In the genomic region with DNA sequence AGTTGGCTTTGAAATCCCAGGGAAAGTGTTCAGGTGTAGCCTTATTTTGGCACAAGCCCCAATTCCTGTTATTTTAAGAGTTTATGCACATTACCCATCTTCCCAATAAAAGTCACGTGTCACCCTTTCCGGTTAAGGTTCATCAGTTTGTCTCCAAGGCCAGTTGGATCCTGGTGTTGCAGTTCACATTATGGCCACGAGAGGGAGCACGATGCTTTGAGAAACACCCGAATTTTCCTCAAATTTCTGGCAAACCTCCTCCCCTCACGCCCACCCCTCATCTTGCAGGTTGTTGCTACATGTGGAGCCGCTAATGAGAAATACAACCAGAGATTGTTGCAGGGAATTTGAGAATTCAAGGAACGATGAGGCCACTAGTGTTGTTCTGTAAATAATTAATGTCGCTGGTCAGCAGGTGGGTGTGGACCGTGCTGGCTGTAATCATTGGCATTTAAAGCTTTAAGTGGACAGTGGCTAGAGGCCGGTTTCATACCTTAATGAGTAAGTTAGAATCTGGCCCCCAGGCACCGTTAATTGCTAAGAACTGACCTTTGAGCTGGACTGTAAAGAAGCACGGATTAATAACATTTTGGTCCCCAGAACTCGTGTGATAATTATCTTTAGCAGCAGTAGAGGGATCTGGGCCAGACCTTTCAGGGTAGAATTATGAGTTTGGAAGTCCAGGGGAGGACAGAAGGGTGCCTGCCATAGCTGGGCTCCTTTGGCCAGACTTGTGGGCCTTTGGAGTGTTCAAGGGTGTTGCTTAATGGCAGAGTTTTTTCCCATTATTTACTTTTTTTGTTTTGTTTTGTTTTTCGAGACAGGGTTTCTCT, we compare ENCODE assay signal across 8 mouse cellular contexts. TPM values are rescaled to one million over a fixed set of nuclear protein-coding genes. Genes with fewer than 3 reads are reported as not detected.
DNase-seq lines count a peak whose midpoint lies in the region; ATAC-seq and TF ChIP-seq lines count a peak whose summit lies in the region.

No protein-coding gene starts in this region.

- peak; percentile 95 for TF ChIP-seq CTCF in kidney, postnatal 0 days (IDR thresholded peaks at IDR 0.05; ENCODE audit: low read depth)
- peak; percentile 84 for TF ChIP-seq CTCF in testis, adult 2 months (IDR thresholded peaks at IDR 0.05; ENCODE audit: control insufficient read depth, insufficient read depth, insufficient replicate concordance, low read depth, low read length)

- H3K4me3 ChIP-seq in heart, embryonic 12.5 days, result no peak overlapping the region
- H3K4me3 ChIP-seq in kidney, postnatal 0 days (replicated peaks; ENCODE audit: low read depth, low read length), result no peak overlapping the region
- H3K4me3 ChIP-seq in liver, embryonic 11.5 days (ENCODE audit: low read depth, low read length), result peak overlapping the region; percentile 17; the same call in 1 of the 2 replicates
- H3K4me3 ChIP-seq in testis, adult 2 months (ENCODE audit: control insufficient read depth, low read depth, low read length), result no peak overlapping the region

- no peak overlapping the region for H3K9ac ChIP-seq in heart, embryonic 12.5 days
- H3K9ac ChIP-seq in kidney, postnatal 0 days (ENCODE audit: low read depth, low read length), result no peak overlapping the region
- no peak overlapping the region for H3K9ac ChIP-seq in liver, embryonic 11.5 days (ENCODE audit: low read depth, low read length)

- DNase-seq in B cell, adult 2 months, result peak; percentile 60 to 62
- peak; percentile 66 for DNase-seq in adrenal gland, postnatal 25 days
- DNase-seq in kidney, postnatal 0 days (ENCODE audit: low spot score), result peak; percentile 71
- DNase-seq in liver, embryonic 11.5 days (ENCODE audit: low spot score), result peak; percentile 61
- peak; percentile 88 for DNase-seq in neural tube, embryonic 10.5 days (ENCODE audit: extremely low spot score, low spot score)

- peak overlapping the region; percentile 60 for H3K4me2 ChIP-seq in heart, embryonic 12.5 days
- peak overlapping the region; percentile 34; the same call in 1 of the 2 replicates for H3K4me2 ChIP-seq in kidney, postnatal 0 days (ENCODE audit: low read length)
- H3K4me2 ChIP-seq in liver, embryonic 11.5 days, result peak overlapping the region; percentile 60

- no peaks in the 10 kb centered on the region for H3K4me1 ChIP-seq in heart, embryonic 12.5 days (replicated peaks)
- H3K4me1 ChIP-seq in kidney, postnatal 0 days (replicated peaks; ENCODE audit: insufficient read depth, low read length), result 0 out of 2 replicates have a peak, but pooled peaks cover 5% of the 10 kb centered on the region
- no peaks in the 10 kb centered on the region for H3K4me1 ChIP-seq in liver, embryonic 11.5 days (replicated peaks; ENCODE audit: control insufficient read depth, insufficient read depth, low read length)
- H3K4me1 ChIP-seq in testis, adult 2 months (ENCODE audit: control insufficient read depth, insufficient read depth, low read length), result peaks cover 8% of the 10 kb centered on the region

- H3K36me3 ChIP-seq in heart, embryonic 12.5 days, result no peaks in the 10 kb centered on the region
- H3K36me3 ChIP-seq in kidney, postnatal 0 days (ENCODE audit: insufficient read depth, low read length), result no peaks in the 10 kb centered on the region
- H3K36me3 ChIP-seq in liver, embryonic 11.5 days (ENCODE audit: control insufficient read depth, insufficient read depth, low read length), result no peaks in the 10 kb centered on the region
- no peaks in the 10 kb centered on the region for H3K36me3 ChIP-seq in testis, adult 2 months (ENCODE audit: control insufficient read depth, insufficient read depth, low read length)

- peaks cover 26% of the 10 kb centered on the region for H3K27me3 ChIP-seq in heart, embryonic 12.5 days (replicated peaks)
- no peaks in the 10 kb centered on the region for H3K27me3 ChIP-seq in kidney, postnatal 0 days (ENCODE audit: insufficient read depth, low read length)
- peaks cover 3% of the 10 kb centered on the region; the same call in 1 of the 2 replicates for H3K27me3 ChIP-seq in liver, embryonic 11.5 days (replicated peaks; ENCODE audit: control insufficient read depth, insufficient read depth, low read length)
- no peaks in the 10 kb centered on the region for H3K27me3 ChIP-seq in testis, adult 2 months (ENCODE audit: control insufficient read depth, insufficient read depth, low read length)

- ATAC-seq in erythroblast, adult 5-6 weeks (replicated peaks; ENCODE audit: low FRiP score, poor library complexity, severe bottlenecking), result peak; percentile 44; the same call in 1 of the 2 replicates
- ATAC-seq in heart, embryonic 12.5 days (ENCODE audit: insufficient number of reproducible peaks, low FRiP score), result no peak
- ATAC-seq in kidney, postnatal 0 days (replicated peaks; ENCODE audit: low FRiP score, low read depth), result peak; percentile 71
- no peak for ATAC-seq in liver, embryonic 11.5 days (replicated peaks; ENCODE audit: low FRiP score)

- no peak overlapping the region for H3K27ac ChIP-seq in heart, embryonic 12.5 days (ENCODE audit: poor library complexity, severe bottlenecking)
- no peak overlapping the region for H3K27ac ChIP-seq in kidney, postnatal 0 days
- no peak overlapping the region for H3K27ac ChIP-seq in liver, embryonic 11.5 days (ENCODE audit: low read depth, low read length)
- no peak overlapping the region for H3K27ac ChIP-seq in testis, adult 2 months (ENCODE audit: control insufficient read depth, insufficient read depth, low read depth, low read length)

- H3K9me3 ChIP-seq in heart, embryonic 12.5 days (replicated peaks), result peaks cover 6% of the 10 kb centered on the region
- no peaks in the 10 kb centered on the region; the same call in 1 of the 2 replicates for H3K9me3 ChIP-seq in kidney, postnatal 0 days (replicated peaks; ENCODE audit: low read length)
- H3K9me3 ChIP-seq in liver, embryonic 11.5 days (ENCODE audit: control insufficient read depth, low read length), result no peaks in the 10 kb centered on the region

- 21% methylated on average over 15 of the region's 15 CpGs for WGBS in heart, embryonic 12.5 days
- 11% methylated on average over 15 of the region's 15 CpGs for WGBS in kidney, postnatal 0 days
- 19% methylated on average over 15 of the region's 15 CpGs for WGBS in liver, embryonic 11.5 days

- no peak for TF ChIP-seq POLR2A in testis, adult 2 months (IDR thresholded peaks at IDR 0.05; ENCODE audit: control insufficient read depth, low read depth, low read length)

RNA-seq across cellular contexts. Expression of gene Ppp4r2, which starts 49.2 kb away (rescaled TPM):
- total RNA-seq in adrenal gland, postnatal 25 days (2021), result 71.3 and 86.9 TPM in 2 replicates
- total RNA-seq in erythroblast, adult 5-6 weeks (2015; ENCODE audit: low replicate concordance), result 20.6 and 21.3 TPM in 2 replicates
- 46.5 and 49.8 TPM in 2 replicates for total RNA-seq in erythroblast, adult 5-6 weeks (2017; ENCODE audit: low replicate concordance)
- 16.1 and 18.5 TPM in 2 replicates for polyA plus RNA-seq in heart, embryonic 12.5 days (2016; fragmentation: Nextera tagmentation; extraction: Ambion mirVana)
- 15.1 and 16.4 TPM in 2 replicates for polyA plus RNA-seq in kidney, postnatal 0 days (2015; fragmentation: Nextera tagmentation; extraction: Ambion mirVana)
- polyA plus RNA-seq in liver, embryonic 11.5 days (2014; fragmentation: Nextera tagmentation; extraction: Ambion mirVana), result 25.0 and 26.5 TPM in 2 replicates
- 38.9 and 43.6 TPM in 2 replicates for polyA plus RNA-seq in testis, adult 2 months (2012; rRNA removed)

Comparison
In these comparisons a context has a peak if more than half of its experiments do, and no peak if none do; other contexts are left out.
1. ATAC-seq: peak in erythroblast, adult 5-6 weeks (single experiment) and kidney, postnatal 0 days (single experiment); none in heart, embryonic 12.5 days (single experiment) and liver, embryonic 11.5 days (single experiment).
2. Peak in every context shown above with its lines, with median percentiles within 50 percentile points of each other: DNase-seq and H3K4me2 ChIP-seq.